12 mouse cellular contexts compared by ENCODE assay signal in genomic region chr12:88910761-88911160, GRCm38 (mm10).
A peak's percentile ranks its signal among the peaks of the same experiment; 100 is the strongest.
DNase-seq lines count a peak whose midpoint lies in the region; ATAC-seq lines count a peak whose summit lies in the region.
"Had no signal": no experiment of that assay in that cellular context is flagged by ENCODE, and none has a peak within 500 bp of the region (broad histone marks: within the 10 kb centered on the region; RNA-seq: fewer than 3 reads in every experiment).

No protein-coding gene starts in this region.

- H3K4me3 ChIP-seq in hindbrain, embryonic 11.5 days (ENCODE audit: low read depth, low read length) = no peak overlapping the region
- H3K4me3 ChIP-seq in neural tube, embryonic 11.5 days (ENCODE audit: low read depth, low read length) = no peak overlapping the region

- no peaks in the 10 kb centered on the region for H3K9me3 ChIP-seq in hindbrain, embryonic 11.5 days (ENCODE audit: control insufficient read depth, low read length)
- H3K9me3 ChIP-seq in neural tube, embryonic 11.5 days (ENCODE audit: control insufficient read depth, low read length) = no peaks in the 10 kb centered on the region

- H3K27me3 ChIP-seq in hindbrain, embryonic 11.5 days (ENCODE audit: control insufficient read depth, insufficient read depth, low read length) = no peaks in the 10 kb centered on the region
- H3K27me3 ChIP-seq in neural tube, embryonic 11.5 days (ENCODE audit: control insufficient read depth, insufficient read depth, low read length) = no peaks in the 10 kb centered on the region

- H3K36me3 ChIP-seq in hindbrain, embryonic 11.5 days (ENCODE audit: control insufficient read depth, insufficient read depth, low read length) = no peaks in the 10 kb centered on the region
- H3K36me3 ChIP-seq in neural tube, embryonic 11.5 days (ENCODE audit: control insufficient read depth, insufficient read depth, low read length) = no peaks in the 10 kb centered on the region

- WGBS in hindbrain, embryonic 11.5 days = 12% methylated on average over 2 of the region's 2 CpGs
- WGBS in neural tube, embryonic 11.5 days = 17% methylated on average over 2 of the region's 2 CpGs

- no peaks in the 10 kb centered on the region for H3K4me1 ChIP-seq in hindbrain, embryonic 11.5 days (replicated peaks; ENCODE audit: control insufficient read depth, insufficient read depth, low read length)
- no peaks in the 10 kb centered on the region for H3K4me1 ChIP-seq in neural tube, embryonic 11.5 days (ENCODE audit: control insufficient read depth, insufficient read depth, low read length)

- no peak overlapping the region for H3K4me2 ChIP-seq in hindbrain, embryonic 11.5 days (replicated peaks; ENCODE audit: low read depth, low read length)
- H3K4me2 ChIP-seq in neural tube, embryonic 11.5 days (ENCODE audit: low read depth) = no peak overlapping the region
- H3K4me2 ChIP-seq: liver, embryonic 11.5 days had no signal

- ATAC-seq in hindbrain, embryonic 11.5 days (ENCODE audit: low FRiP score) = peak; percentile 95
- peak; percentile 94 for ATAC-seq in neural tube, embryonic 11.5 days (ENCODE audit: insufficient read depth, low FRiP score, low TSS enrichment)
- ATAC-seq in monocyte, adult 5-6 weeks (replicated peaks; ENCODE audit: insufficient number of reproducible peaks, low FRiP score, low TSS enrichment, poor library complexity, severe bottlenecking) = no peak
- ATAC-seq: activated CD4-positive, CD25-positive, alpha-beta regulatory T cell, adult 4 months had no signal

- H3K27ac ChIP-seq in hindbrain, embryonic 11.5 days (ENCODE audit: low read depth, low read length) = no peak overlapping the region
- H3K27ac ChIP-seq in neural tube, embryonic 11.5 days (ENCODE audit: low read depth, low read length) = no peak overlapping the region
- H3K27ac ChIP-seq: kidney, postnatal 0 days had no signal

- no peak overlapping the region for H3K9ac ChIP-seq in hindbrain, embryonic 11.5 days (ENCODE audit: low read depth, low read length)
- no peak overlapping the region for H3K9ac ChIP-seq in neural tube, embryonic 11.5 days (ENCODE audit: low read length)

- DNase-seq in layer of hippocampus, adult 18-20 months (ENCODE audit: low spot score in 2 of 2) = peak; percentile 11 to 18
- DNase-seq in layer of hippocampus, postnatal 25 days (ENCODE audit: extremely low spot score in 1 of 2, low spot score in 1 of 2) = no peak
- peak; percentile 71 for DNase-seq in embryo, embryonic 10 days (ENCODE audit: low spot score)
- DNase-seq in hindbrain, embryonic 11.5 days (ENCODE audit: low spot score) = peak; percentile 80
- DNase-seq in neural tube, embryonic 11.5 days (ENCODE audit: low spot score) = peak; percentile 76
- DNase-seq in kidney, adult 11 months = no peak
- DNase-seq in spleen, postnatal 36 days (ENCODE audit: low spot score in 2 of 2) = no peak
- DNase-seq: spleen, adult 18-20 months had no signal

Comparison
In these comparisons a context has a peak if more than half of its experiments do, and no peak if none do; other contexts are left out.
1. DNase-seq: peak in layer of hippocampus, adult 18-20 months (2 of 2), embryo, embryonic 10 days (single experiment), hindbrain, embryonic 11.5 days (single experiment) and neural tube, embryonic 11.5 days (single experiment); none in layer of hippocampus, postnatal 25 days (0 of 2), kidney, adult 11 months (single experiment) and spleen, postnatal 36 days (0 of 2).